Mouse (Mus musculus): ENCODE measurements around the gene Tnr. TPM values are rescaled to one million over a fixed set of nuclear protein-coding genes. Genes with fewer than 3 reads are reported as not detected.

Gene Tnr
- 9.8 TPM for polyA plus RNA-seq (2014; fragmentation: Illumina TruSeq; extraction: RNeasy Lipid Tissue Mini Kit (QIAGEN cat#74804); ENCODE audit: low read depth, low replicate concordance)

GRCm38 (mm10) chr1:159523578-159523977 lies at the start of gene Tnr:
TSS of gene Tnr (plus strand) at chr1:159523769.

All from adrenal gland, adult 10 weeks (tissue).